Mouse (Mus musculus): Measurements from ENCODE around the gene Srsf12. TPM values are rescaled to one million over a fixed set of nuclear protein-coding genes. Genes with fewer than 3 reads are reported as not detected.

The Srsf12 gene
- polyA plus RNA-seq, 1 experiment from 2014 or later = 65.2 TPM

- H3K4me3 ChIP-seq = no peak overlapping the region
- H3K4me2 ChIP-seq = no peak overlapping the region
- no peaks in the 10 kb centered on the region for H3K27me3 ChIP-seq
- H3K9me3 ChIP-seq = no peaks in the 10 kb centered on the region
- H3K4me1 ChIP-seq (replicated peaks) = 0 out of 2 replicates have a peak, but pooled peaks cover under 1% of the 10 kb centered on the region
- no peak for ATAC-seq (ENCODE audit: low FRiP score, low read depth)
- H3K27ac ChIP-seq (replicated peaks) = no peak overlapping the region
- H3K36me3 ChIP-seq = no peaks in the 10 kb centered on the region
- H3K9ac ChIP-seq = no peak overlapping the region
- WGBS = 43% methylated on average over 4 of the region's 4 CpGs
Measured at GRCm38 (mm10) chr4:33254706-33255105, 45.9 kb downstream of the Srsf12 start.

GRCm38 (mm10) chr4:33257263-33257964 is 48.6 kb downstream of the Srsf12 start:
- Histone ChIP-seq H3K27me3 (no peaks in the 10 kb centered on the region), H3K4me1 (replicated peaks) (0 out of 2 replicates have a peak, but pooled peaks cover 3% of the 10 kb centered on the region), H3K9ac (no peak overlapping the region), H3K9me3 (no peaks in the 10 kb centered on the region), H3K4me3 (no peak overlapping the region), H3K4me2 (no peak overlapping the region), H3K36me3 (no peaks in the 10 kb centered on the region), H3K27ac (replicated peaks) (no peak overlapping the region)
- 80% methylated on average over 11 of the region's 11 CpGs for WGBS
- ATAC-seq (ENCODE audit: low FRiP score, low read depth) = no peak

DNA sequence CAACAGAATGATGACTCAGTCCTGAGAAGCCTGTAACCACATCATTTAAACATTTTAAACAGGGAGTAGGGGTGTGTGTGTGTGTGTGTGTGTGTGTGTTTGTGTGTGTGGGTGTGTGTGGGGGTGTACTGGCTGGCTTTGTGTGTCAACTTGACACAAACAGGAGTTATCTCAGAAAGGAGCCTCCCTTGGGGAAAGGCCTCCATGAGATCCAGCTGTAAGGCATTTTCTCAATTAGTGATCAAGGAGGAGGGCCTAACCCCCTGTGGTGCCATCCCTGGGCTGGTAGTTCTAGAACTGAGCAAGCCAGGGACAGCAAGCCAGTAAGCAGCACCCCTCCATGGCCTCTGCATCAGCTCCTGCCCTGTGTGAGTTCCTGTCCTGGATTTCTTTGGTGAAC is 51.5 kb downstream of the Srsf12 start:
- H3K4me2 ChIP-seq = no peak overlapping the region
- ATAC-seq (ENCODE audit: low FRiP score, low read depth) = no peak
- H3K27ac ChIP-seq (replicated peaks) = no peak overlapping the region
- 0 out of 2 replicates have a peak, but pooled peaks cover 3% of the 10 kb centered on the region for H3K4me1 ChIP-seq (replicated peaks)
- H3K27me3 ChIP-seq = no peaks in the 10 kb centered on the region
- no peaks in the 10 kb centered on the region for H3K9me3 ChIP-seq
- H3K36me3 ChIP-seq = no peaks in the 10 kb centered on the region
- no peak overlapping the region for H3K4me3 ChIP-seq
- no peak overlapping the region for H3K9ac ChIP-seq

DNA sequence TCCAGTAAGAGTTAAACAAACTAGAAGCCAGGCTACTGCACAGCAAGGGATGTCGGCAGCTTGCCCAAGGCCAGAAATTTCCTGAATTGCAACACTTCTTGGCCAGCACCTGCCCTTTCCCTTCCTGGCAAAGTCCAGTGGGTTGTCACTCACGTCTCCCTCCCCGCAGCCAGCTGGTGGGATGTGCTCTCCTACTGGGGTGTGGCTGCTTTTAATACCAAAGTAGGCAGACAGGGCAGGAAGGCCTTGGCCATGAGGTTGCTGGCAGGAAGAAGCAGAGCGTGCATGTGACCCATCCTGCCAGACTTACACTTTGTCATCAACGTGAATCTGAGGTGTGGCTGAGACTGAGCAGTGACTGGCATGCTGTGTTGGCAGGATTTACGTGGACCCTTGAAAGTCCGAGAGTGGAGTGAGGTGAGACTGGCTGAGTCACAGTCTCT is 52.5 kb downstream of the Srsf12 start:
- peak; percentile 48; the same call in 1 of the 2 replicates for ATAC-seq (ENCODE audit: low FRiP score, low read depth)
- no peak overlapping the region for H3K27ac ChIP-seq (replicated peaks)
- no peak overlapping the region for H3K9ac ChIP-seq
- H3K9me3 ChIP-seq = no peaks in the 10 kb centered on the region
- no peak overlapping the region for H3K4me3 ChIP-seq
- no peaks in the 10 kb centered on the region for H3K27me3 ChIP-seq
- no peaks in the 10 kb centered on the region for H3K36me3 ChIP-seq
- WGBS = 52% methylated on average over 7 of the region's 7 CpGs
- H3K4me1 ChIP-seq (replicated peaks) = 0 out of 2 replicates have a peak, but pooled peaks cover 3% of the 10 kb centered on the region
- H3K4me2 ChIP-seq = 0 out of 2 replicates have a peak overlapping the region, but pooled peaks have one; percentile 13

DNA sequence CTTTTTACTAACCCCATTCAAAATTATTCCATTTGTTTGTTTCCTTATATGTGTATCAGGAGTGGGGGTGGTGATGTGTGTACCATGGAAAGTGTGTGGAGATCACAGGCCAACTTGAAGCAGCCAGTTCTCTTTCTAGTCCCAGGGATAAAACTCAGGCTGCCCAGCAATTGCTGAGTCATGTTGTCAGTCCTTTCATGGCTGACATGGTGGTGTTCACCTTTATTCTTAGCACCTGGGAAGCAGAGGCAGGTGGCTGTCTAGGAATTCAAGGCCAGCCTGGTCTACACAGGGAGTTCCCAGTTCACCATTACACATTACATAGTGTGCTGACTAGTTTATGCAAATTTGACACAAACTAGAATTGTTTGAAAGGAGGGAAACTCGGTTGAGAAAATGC is 54.1 kb downstream of the Srsf12 start:
- 86% methylated on average over 1 of the region's 1 CpGs for WGBS
- H3K36me3 ChIP-seq = no peaks in the 10 kb centered on the region
- 0 out of 2 replicates have a peak, but pooled peaks cover 3% of the 10 kb centered on the region for H3K4me1 ChIP-seq (replicated peaks)
- H3K4me2 ChIP-seq = no peak overlapping the region
- ATAC-seq (ENCODE audit: low FRiP score, low read depth) = no peak
- no peak overlapping the region for H3K4me3 ChIP-seq
- no peak overlapping the region for H3K9ac ChIP-seq
- H3K27ac ChIP-seq (replicated peaks) = no peak overlapping the region
- H3K9me3 ChIP-seq = no peaks in the 10 kb centered on the region
- H3K27me3 ChIP-seq = no peaks in the 10 kb centered on the region

DNA sequence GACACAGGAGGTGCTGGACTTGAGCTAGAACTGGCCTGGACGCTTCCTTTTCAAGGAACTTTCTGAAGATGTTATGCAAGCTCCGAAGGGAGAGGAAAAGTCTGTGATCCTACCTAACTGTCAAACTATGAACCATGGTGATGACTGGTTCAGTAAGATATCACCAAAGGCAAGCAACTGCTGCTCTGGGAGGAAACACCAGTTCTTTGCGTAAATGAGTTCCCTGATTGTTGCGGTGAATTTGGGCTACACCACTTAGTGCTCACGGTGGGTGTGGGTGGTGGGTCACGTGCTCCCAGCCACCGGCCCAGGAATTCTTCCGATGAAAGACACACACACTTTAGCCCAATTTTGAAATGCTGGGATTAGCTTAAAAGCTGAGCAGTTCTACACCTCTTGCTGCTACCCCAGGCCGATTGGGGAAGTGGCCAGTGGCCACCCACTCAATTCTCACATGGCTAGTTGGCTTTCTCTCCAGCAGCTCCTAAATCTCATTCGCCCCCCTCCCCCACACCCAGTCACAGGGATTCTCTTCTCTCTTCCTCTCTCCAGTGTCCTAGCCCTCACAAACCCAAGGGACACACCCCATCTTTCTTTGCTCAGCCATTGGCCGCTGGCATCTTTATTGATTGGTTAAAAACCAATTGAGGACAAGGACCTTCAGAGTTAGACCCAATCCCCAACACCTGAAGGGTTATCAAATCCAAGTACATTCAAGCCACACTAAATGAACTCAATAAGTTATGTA is 56.4 kb downstream of the Srsf12 start:
- no peak overlapping the region for H3K4me3 ChIP-seq
- 0 out of 2 replicates have a peak, but pooled peaks cover 3% of the 10 kb centered on the region for H3K4me1 ChIP-seq (replicated peaks)
- no peak overlapping the region for H3K4me2 ChIP-seq
- H3K36me3 ChIP-seq = no peaks in the 10 kb centered on the region
- WGBS = 89% methylated on average over 11 of the region's 11 CpGs
- no peak for ATAC-seq (ENCODE audit: low FRiP score, low read depth)
- no peak overlapping the region for H3K27ac ChIP-seq (replicated peaks)
- no peaks in the 10 kb centered on the region for H3K27me3 ChIP-seq
- no peaks in the 10 kb centered on the region for H3K9me3 ChIP-seq
- no peak overlapping the region for H3K9ac ChIP-seq

DNA sequence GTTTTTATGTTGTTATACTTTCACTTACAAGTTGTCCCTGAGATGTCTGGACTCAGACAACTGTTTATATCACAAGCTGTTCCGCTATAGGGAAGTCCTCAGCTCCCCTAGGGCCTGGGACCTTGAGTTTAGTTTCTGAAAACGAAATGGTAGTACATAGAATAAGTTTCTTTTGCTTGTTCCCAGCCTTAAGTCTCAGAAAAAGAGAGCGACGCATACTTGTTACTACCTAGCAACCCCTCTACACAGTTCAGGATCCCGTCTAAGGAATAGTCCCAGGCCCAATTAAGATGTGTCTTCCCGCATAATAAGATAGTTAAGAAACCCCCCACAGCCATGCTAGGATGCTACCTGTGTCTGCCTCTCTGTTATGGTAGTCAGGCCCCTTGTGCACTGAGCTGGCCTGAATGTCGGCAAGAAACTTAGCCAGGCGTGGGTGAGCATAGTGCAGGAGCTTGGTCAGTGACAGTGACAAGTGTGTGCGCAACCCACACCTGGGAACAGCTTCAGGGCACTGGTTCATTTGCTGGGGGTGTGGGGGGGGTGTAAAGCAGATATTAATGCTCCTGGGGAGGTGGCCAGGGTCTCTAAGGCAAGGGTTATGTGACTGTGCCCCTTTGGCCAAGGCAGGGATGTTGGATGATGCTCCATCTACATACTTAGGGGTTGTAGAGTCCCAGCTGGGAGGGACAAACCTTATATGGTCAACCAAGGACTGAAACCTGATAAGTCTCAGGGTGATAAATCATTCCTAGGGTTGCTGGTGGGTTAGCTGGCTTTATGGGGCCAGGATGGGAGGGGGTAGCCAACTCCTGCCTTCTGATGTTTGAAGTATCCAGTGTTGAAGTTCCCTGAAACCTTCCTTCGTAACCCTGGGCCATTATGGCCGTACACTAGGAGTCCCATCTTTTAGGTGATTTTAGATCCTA is 61.9 kb downstream of the Srsf12 start:
- no peak overlapping the region for H3K27ac ChIP-seq (replicated peaks)
- H3K9me3 ChIP-seq = no peaks in the 10 kb centered on the region
- no peak overlapping the region for H3K9ac ChIP-seq
- 78% methylated on average over 11 of the region's 11 CpGs for WGBS
- H3K36me3 ChIP-seq = no peaks in the 10 kb centered on the region
- H3K4me2 ChIP-seq = no peak overlapping the region
- no peaks in the 10 kb centered on the region for H3K4me1 ChIP-seq (replicated peaks)
- H3K27me3 ChIP-seq = no peaks in the 10 kb centered on the region
- ATAC-seq (ENCODE audit: low FRiP score, low read depth) = no peak
- no peak overlapping the region for H3K4me3 ChIP-seq

- H3K4me2 ChIP-seq = no peak overlapping the region
- H3K27me3 ChIP-seq = no peaks in the 10 kb centered on the region
- no peak for ATAC-seq (ENCODE audit: low FRiP score, low read depth)
- H3K9me3 ChIP-seq = no peaks in the 10 kb centered on the region
- H3K4me3 ChIP-seq = no peak overlapping the region
- no peak overlapping the region for H3K27ac ChIP-seq (replicated peaks)
- H3K9ac ChIP-seq = no peak overlapping the region
- no peaks in the 10 kb centered on the region for H3K4me1 ChIP-seq (replicated peaks)
- H3K36me3 ChIP-seq = no peaks in the 10 kb centered on the region
- 79% methylated on average over 3 of the region's 3 CpGs for WGBS
Measured at GRCm38 (mm10) chr4:33273437-33273836, 64.6 kb downstream of the Srsf12 start.

DNA sequence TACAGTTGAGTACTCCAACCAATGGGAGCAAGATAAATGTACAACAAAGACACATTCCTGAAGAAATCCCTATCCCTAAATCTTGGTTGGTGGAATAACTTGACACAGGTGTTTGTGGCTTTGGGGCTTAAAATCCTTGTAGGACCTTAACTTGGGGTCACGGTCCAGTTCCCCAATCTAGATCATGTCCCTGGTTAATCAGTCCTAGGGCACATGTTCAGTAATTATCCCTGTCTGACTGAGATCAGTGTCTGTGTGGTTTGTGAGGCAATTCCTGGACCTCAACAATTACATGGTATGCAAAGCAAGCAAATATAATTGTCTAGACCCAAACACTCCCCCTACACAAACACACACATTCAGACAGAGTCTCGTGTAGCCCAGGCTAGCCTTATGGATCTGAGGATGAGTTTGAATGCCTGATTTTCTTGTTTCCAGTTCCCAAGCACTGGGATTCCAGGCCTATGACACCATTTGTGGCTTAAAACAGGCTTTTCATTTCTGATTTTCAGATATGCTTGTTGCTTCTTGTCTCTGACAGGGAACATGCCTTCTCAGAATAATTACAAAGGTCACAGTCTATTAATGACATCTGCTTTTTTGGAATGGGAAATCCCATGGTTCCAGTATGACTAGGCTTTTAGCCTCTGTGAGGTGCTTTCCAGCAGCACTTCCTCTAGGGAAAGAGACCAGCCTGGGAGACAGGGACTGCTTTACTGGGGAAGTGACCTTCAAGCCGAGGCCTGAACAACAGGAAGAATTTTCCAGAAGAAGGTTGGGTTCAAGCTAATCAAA is 73.3 kb downstream of the Srsf12 start:
- no peaks in the 10 kb centered on the region for H3K36me3 ChIP-seq
- no peak overlapping the region for H3K9ac ChIP-seq
- H3K27ac ChIP-seq (replicated peaks) = no peak overlapping the region
- H3K4me1 ChIP-seq (replicated peaks) = no peaks in the 10 kb centered on the region
- no peak for ATAC-seq (ENCODE audit: low FRiP score, low read depth)
- WGBS = 94% methylated on average over 3 of the region's 3 CpGs
- H3K4me2 ChIP-seq = no peak overlapping the region
- H3K27me3 ChIP-seq = no peaks in the 10 kb centered on the region
- H3K4me3 ChIP-seq = no peak overlapping the region
- no peaks in the 10 kb centered on the region for H3K9me3 ChIP-seq

All from hindbrain, embryonic 15.5 days (tissue).